Mouse (Mus musculus) intestine, embryonic 16.5 days (tissue): ENCODE results near the gene Apba2. TPM values are rescaled to one million over a fixed set of nuclear protein-coding genes. Genes with fewer than 3 reads are reported as not detected.

ENCODE experiments used
- ATAC-seq: fragments of 200-750 bp; cut with Nextera tagmentation; 2 replicates; pipeline ENCODE4 v1.8.0; 2017; ENCODE audit warnings: moderate TSS enrichment, moderate library complexity
- H3K27ac ChIP-seq: fragments of 300-500 bp; sonication (generic); 2 replicates; pipeline ENCODE4 v1.5.1; 2014; ENCODE audit warnings: mild to moderate bottlenecking, low read length
- H3K27me3 ChIP-seq: fragments of 300-500 bp; sonication (generic); replicated peaks from 2 replicates; pipeline ENCODE4 v1.6.1; 2014; ENCODE audit warnings: low read length, control low read depth, mixed read lengths; ENCODE audit not compliant: control insufficient read depth, insufficient read depth
- H3K36me3 ChIP-seq: fragments of 300-500 bp; sonication (generic); 2 replicates; pipeline ENCODE4 v1.6.1; 2014; ENCODE audit warnings: low read length, control low read depth; ENCODE audit not compliant: control insufficient read depth, insufficient read depth
- H3K4me1 ChIP-seq: fragments of 300-500 bp; sonication (generic); 2 replicates; pipeline ENCODE4 v1.6.1; 2014; ENCODE audit warnings: low read length, control low read depth, mixed read lengths; ENCODE audit not compliant: control insufficient read depth, insufficient read depth
- H3K4me2 ChIP-seq: fragments of 300-500 bp; sonication (generic); 2 replicates; pipeline ENCODE4 v1.6.1; 2014; ENCODE audit warnings: low read depth, low read length, control low read depth
- H3K4me3 ChIP-seq: fragments of 300-500 bp; sonication (generic); 2 replicates; pipeline ENCODE4 v1.5.1; 2014; ENCODE audit warnings: mild to moderate bottlenecking, low read length
- H3K9ac ChIP-seq: fragments of 300-500 bp; sonication (generic); 2 replicates; pipeline ENCODE4 v1.6.1; 2014; ENCODE audit warnings: low read depth, low read length
- H3K9me3 ChIP-seq: fragments of 300-500 bp; sonication (generic); 2 replicates; pipeline ENCODE4 v1.6.1; 2016; ENCODE audit warnings: low read length, control low read depth; ENCODE audit not compliant: control insufficient read depth
- WGBS: fragments of 180-500 bp; shearing (Covaris S2); extraction: QIAGEN DNeasy Blood & Tissue Kit; methylation state at CpG from one replicate; pipeline ENCODE4 v1.1.7; 2014; 5-methylcytosine and 5-hydroxymethylcytosine counted together
- polyA plus RNA-seq: library from polyadenylated mRNA; unstranded; fragments of >200 nt; fragmentation: Nextera tagmentation; extraction: Ambion mirVana; gene quantifications from 2 replicates; pipeline ENCODE4 v1.2.1, GENCODE M21; 2015

The Apba2 gene
- polyA plus RNA-seq, 1 experiment from 2014 or later: 5.0 TPM

- no peaks in the 10 kb centered on the region for H3K4me1 ChIP-seq
- no peak for ATAC-seq
- no peaks in the 10 kb centered on the region for H3K36me3 ChIP-seq
- H3K4me2 ChIP-seq: no peak overlapping the region
- H3K4me3 ChIP-seq: no peak overlapping the region
- no peak overlapping the region for H3K27ac ChIP-seq
- H3K9me3 ChIP-seq: no peaks in the 10 kb centered on the region
- 82% methylated on average over 5 of the region's 5 CpGs for WGBS
- no peak overlapping the region for H3K9ac ChIP-seq
- no peaks in the 10 kb centered on the region for H3K27me3 ChIP-seq
These were observed 20.3 kb downstream of the Apba2 start for GRCm38 (mm10) chr7:64521695-64522408.

DNA sequence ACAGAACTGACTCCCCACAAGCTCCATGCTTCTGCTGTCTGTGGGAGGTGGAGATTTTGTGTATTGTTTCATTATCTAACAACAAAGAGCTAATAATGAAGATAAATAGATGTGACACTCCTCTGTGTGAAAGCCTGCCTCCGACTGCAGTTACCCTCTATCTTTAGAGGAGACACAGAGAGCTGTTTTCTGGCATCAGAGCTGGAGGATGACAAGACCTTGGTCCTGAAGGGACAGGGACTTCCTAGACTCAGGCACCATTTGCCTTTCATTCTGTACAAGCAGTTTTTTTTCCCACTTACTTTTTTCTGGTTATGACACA is 20.9 kb downstream of the Apba2 start:
- ATAC-seq: no peak
- H3K4me3 ChIP-seq: no peak overlapping the region
- H3K27ac ChIP-seq: no peak overlapping the region
- no peaks in the 10 kb centered on the region for H3K27me3 ChIP-seq
- WGBS: 34% methylated on average over 1 of the region's 1 CpGs
- no peak overlapping the region for H3K9ac ChIP-seq
- no peaks in the 10 kb centered on the region for H3K9me3 ChIP-seq
- no peaks in the 10 kb centered on the region for H3K36me3 ChIP-seq
- H3K4me1 ChIP-seq: no peaks in the 10 kb centered on the region
- H3K4me2 ChIP-seq: no peak overlapping the region

DNA sequence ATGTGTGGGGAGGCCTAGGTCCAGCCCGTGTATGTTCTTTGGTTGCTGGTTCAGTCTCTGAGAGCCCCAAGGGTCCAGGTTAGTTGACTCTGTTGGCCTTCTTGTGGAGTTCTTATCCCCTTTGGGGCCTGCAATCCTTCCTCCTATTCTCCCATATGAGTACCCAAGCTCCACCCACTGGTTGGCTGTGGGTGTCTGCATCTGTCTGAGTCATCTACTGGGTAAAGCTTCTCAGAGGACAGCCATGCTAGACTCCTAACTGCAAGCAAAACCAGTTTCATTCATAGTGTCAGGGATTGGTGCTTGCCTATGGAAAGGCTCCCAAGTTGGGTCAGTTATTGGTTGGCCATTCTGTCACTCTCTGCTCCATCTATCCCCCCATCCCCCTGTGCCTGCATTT is 29.8 kb downstream of the Apba2 start:
- Histone ChIP-seq H3K9me3 (no peaks in the 10 kb centered on the region), H3K27ac (no peak overlapping the region), H3K36me3 (no peaks in the 10 kb centered on the region), H3K4me1 (no peaks in the 10 kb centered on the region), H3K27me3 (no peaks in the 10 kb centered on the region), H3K4me2 (no peak overlapping the region), H3K9ac (no peak overlapping the region), H3K4me3 (no peak overlapping the region)
- WGBS: 85% methylated on average over 1 of the region's 1 CpGs
- no peak for ATAC-seq

DNA sequence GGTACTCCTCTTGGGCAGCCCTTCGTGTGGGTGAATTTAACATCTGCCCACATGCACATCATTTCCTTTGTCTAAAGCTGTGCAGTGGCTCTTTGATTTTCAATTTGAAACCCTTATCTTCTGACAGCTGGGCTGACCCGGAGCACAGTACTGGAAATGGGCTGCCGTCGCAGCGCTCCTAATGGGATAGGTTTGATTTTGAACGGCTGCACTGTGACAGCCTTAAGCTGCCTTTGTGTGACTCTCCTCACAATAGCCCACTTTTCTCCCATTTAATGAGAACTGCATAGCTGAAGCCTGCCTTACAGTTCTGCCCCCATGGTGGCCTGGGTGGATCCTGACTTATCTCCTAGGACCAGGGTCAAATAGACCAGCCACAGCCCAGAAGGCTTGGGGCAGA is 31.9 kb downstream of the Apba2 start:
- H3K27ac ChIP-seq: no peak overlapping the region
- no peaks in the 10 kb centered on the region for H3K36me3 ChIP-seq
- no peak overlapping the region for H3K9ac ChIP-seq
- 79% methylated on average over 6 of the region's 6 CpGs for WGBS
- no peak for ATAC-seq
- H3K27me3 ChIP-seq: no peaks in the 10 kb centered on the region
- H3K4me2 ChIP-seq: no peak overlapping the region
- H3K4me3 ChIP-seq: no peak overlapping the region
- no peaks in the 10 kb centered on the region for H3K9me3 ChIP-seq
- H3K4me1 ChIP-seq: no peaks in the 10 kb centered on the region

- Histone ChIP-seq H3K27me3 (no peaks in the 10 kb centered on the region), H3K4me3 (no peak overlapping the region), H3K9me3 (no peaks in the 10 kb centered on the region), H3K4me1 (no peaks in the 10 kb centered on the region), H3K27ac (no peak overlapping the region), H3K4me2 (no peak overlapping the region), H3K36me3 (no peaks in the 10 kb centered on the region), H3K9ac (no peak overlapping the region)
- ATAC-seq: no peak
- WGBS: 76% methylated on average over 2 of the region's 2 CpGs
These were observed 33.8 kb downstream of the Apba2 start for GRCm38 (mm10) chr7:64535269-64535668.

GRCm38 (mm10) chr7:64539450-64540148 is 38.1 kb downstream of the Apba2 start:
- no peaks in the 10 kb centered on the region for H3K36me3 ChIP-seq
- no peak overlapping the region for H3K9ac ChIP-seq
- H3K4me2 ChIP-seq: no peak overlapping the region
- no peak overlapping the region for H3K27ac ChIP-seq
- WGBS: 49% methylated on average over 10 of the region's 10 CpGs
- H3K4me1 ChIP-seq: no peaks in the 10 kb centered on the region
- H3K4me3 ChIP-seq: no peak overlapping the region
- H3K27me3 ChIP-seq: no peaks in the 10 kb centered on the region
- no peaks in the 10 kb centered on the region for H3K9me3 ChIP-seq
- ATAC-seq: no peak

DNA sequence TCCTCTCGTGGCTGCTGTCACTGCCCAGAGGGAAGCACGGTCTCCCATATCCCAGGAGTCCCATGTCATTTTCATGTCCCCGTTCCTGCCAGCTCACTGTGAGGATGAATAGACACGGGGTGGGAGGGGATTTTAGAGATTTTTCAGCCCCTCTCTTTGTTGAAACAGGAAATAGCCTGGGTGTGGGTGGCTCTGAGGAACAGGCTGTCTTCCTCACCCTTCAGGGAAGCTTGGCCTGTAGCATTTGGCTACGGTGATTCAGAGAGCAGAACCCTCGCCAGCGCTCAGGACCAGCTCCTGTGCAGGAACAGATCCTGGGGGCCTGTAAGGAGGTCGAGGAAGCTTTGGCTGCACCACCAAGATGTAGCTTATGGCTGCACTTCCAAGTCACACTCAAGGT is 45.3 kb downstream of the Apba2 start:
- no peak for ATAC-seq
- H3K27me3 ChIP-seq: no peaks in the 10 kb centered on the region
- no peak overlapping the region for H3K4me3 ChIP-seq
- peaks cover 2% of the 10 kb centered on the region; the same call in 1 of the 2 replicates for H3K4me1 ChIP-seq
- no peak overlapping the region for H3K4me2 ChIP-seq
- no peaks in the 10 kb centered on the region for H3K9me3 ChIP-seq
- H3K27ac ChIP-seq: no peak overlapping the region
- H3K36me3 ChIP-seq: no peaks in the 10 kb centered on the region
- H3K9ac ChIP-seq: no peak overlapping the region
- 76% methylated on average over 8 of the region's 8 CpGs for WGBS

GRCm38 (mm10) chr7:64550856-64551255 is 49.4 kb downstream of the Apba2 start:
- ATAC-seq: no peak
- no peaks in the 10 kb centered on the region for H3K27me3 ChIP-seq
- H3K36me3 ChIP-seq: no peaks in the 10 kb centered on the region
- no peak overlapping the region for H3K4me2 ChIP-seq
- H3K4me3 ChIP-seq: no peak overlapping the region
- no peaks in the 10 kb centered on the region for H3K9me3 ChIP-seq
- 62% methylated on average over 1 of the region's 1 CpGs for WGBS
- no peak overlapping the region for H3K9ac ChIP-seq
- H3K27ac ChIP-seq: no peak overlapping the region
- H3K4me1 ChIP-seq: peaks cover 2% of the 10 kb centered on the region; the same call in 1 of the 2 replicates

DNA sequence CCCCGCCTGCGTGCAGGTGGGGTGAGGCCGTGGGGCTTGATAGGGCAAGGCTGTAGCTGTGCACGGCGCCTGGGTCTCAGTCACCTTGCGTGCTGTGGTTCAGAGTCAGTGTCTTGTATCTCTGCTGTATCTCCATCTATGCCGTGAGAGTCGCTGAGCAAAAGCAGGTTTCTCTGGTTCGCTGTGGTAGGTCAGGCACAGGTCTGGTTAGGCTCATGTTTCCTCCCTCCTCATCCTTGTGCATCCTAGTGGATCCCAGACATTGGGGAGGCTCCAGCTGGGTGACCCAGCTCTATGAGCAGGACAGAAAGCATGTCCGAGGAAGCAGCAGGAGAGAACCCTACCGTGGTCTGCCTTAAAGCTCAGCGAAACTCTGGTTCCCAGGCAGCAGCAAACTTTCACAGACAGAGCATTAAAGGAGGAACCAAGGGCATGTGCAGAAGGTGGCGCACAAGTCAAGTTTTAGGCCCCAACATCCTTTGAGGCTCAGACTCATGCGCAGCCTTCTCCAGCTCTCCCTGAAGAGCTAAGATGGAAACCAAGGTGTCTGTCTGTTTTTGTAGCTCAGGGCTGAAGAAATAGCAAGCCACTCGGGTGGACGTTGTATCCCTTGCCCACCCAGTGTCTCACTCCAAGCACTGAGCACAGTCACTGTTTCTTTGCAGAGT is 51.2 kb downstream of the Apba2 start:
- Histone ChIP-seq H3K9me3 (no peaks in the 10 kb centered on the region), H3K27ac (no peak overlapping the region), H3K4me3 (no peak overlapping the region), H3K36me3 (no peaks in the 10 kb centered on the region), H3K27me3 (no peaks in the 10 kb centered on the region), H3K4me2 (no peak overlapping the region), H3K9ac (no peak overlapping the region), H3K4me1 (peaks cover 2% of the 10 kb centered on the region; the same call in 1 of the 2 replicates)
- 64% methylated on average over 16 of the region's 16 CpGs for WGBS
- ATAC-seq: no peak
